Mouse (Mus musculus): ENCODE results near the gene Klhl7.

DNA sequence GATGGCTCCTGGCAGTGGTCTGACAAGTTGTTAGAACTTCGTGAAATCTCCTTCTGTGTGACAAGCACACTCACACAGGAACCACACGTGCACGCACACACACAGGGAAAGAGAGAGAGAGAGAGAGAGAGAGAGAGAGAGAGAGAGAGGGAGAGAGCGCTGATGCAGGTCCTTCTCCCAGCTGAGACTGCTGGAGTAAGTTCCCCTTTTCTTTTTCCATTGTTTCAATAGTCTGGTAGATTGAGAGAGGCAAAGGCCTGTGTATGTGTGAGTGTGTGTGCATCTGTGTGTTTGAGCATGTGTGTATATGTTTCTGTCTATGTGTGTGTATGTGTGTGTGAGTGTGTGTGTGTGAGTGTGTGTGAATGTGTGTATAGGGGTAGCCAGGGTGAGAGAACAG lies 100.6 kb downstream of the Klhl7 start:
- TF ChIP-seq CTCF (IDR thresholded peaks at IDR 0.05; ENCODE audit: low read depth), result no peak
- TF ChIP-seq EP300 (IDR thresholded peaks at IDR 0.05; ENCODE audit: low read depth), result no peak

Measured in heart, postnatal 0 days (tissue).